In genomic region chr8:120441637-120442036, GRCm38 (mm10) we compare ENCODE assay signal across 10 mouse cellular contexts.
A peak's percentile ranks its signal among the peaks of the same experiment; 100 is the strongest.
DNase-seq lines count a peak whose midpoint lies in the region; ATAC-seq and TF ChIP-seq lines count a peak whose summit lies in the region.
"Had no signal": no experiment of that assay in that cellular context is flagged by ENCODE, and none has a peak within 500 bp of the region (broad histone marks: within the 10 kb centered on the region; RNA-seq: fewer than 3 reads in every experiment).

No protein-coding gene starts in this region.

- no peak overlapping the region for H3K9ac ChIP-seq in lung, embryonic 15.5 days
- H3K9ac ChIP-seq in intestine, postnatal 0 days (ENCODE audit: low read depth, low read length): no peak overlapping the region
- peak overlapping the region; percentile 46 for H3K9ac ChIP-seq in neural tube, embryonic 13.5 days
- no peak overlapping the region for H3K9ac ChIP-seq in forebrain, embryonic 16.5 days (replicated peaks; ENCODE audit: low read depth, low read length)

- no peak overlapping the region for H3K4me2 ChIP-seq in lung, embryonic 15.5 days
- no peak overlapping the region for H3K4me2 ChIP-seq in intestine, postnatal 0 days (replicated peaks; ENCODE audit: low read depth)
- H3K4me2 ChIP-seq in neural tube, embryonic 13.5 days: no peak overlapping the region
- H3K4me2 ChIP-seq in forebrain, embryonic 16.5 days (ENCODE audit: low read length): no peak overlapping the region

- H3K4me1 ChIP-seq in lung, embryonic 15.5 days: peaks cover 59% of the 10 kb centered on the region
- H3K4me1 ChIP-seq in intestine, postnatal 0 days (replicated peaks; ENCODE audit: control insufficient read depth, insufficient read depth, low read length): peaks cover 25% of the 10 kb centered on the region
- H3K4me1 ChIP-seq in neural tube, embryonic 13.5 days (replicated peaks): peaks cover 75% of the 10 kb centered on the region
- H3K4me1 ChIP-seq in forebrain, embryonic 16.5 days (replicated peaks; ENCODE audit: control insufficient read depth, insufficient read depth, low read length): peaks cover 51% of the 10 kb centered on the region

- H3K9me3 ChIP-seq in lung, embryonic 15.5 days: no peaks in the 10 kb centered on the region
- H3K9me3 ChIP-seq in intestine, postnatal 0 days (ENCODE audit: control insufficient read depth): no peaks in the 10 kb centered on the region
- H3K9me3 ChIP-seq in neural tube, embryonic 13.5 days: no peaks in the 10 kb centered on the region
- H3K9me3 ChIP-seq in forebrain, embryonic 16.5 days (ENCODE audit: control insufficient read depth, low read length): no peaks in the 10 kb centered on the region
- H3K9me3 ChIP-seq: G1E had no signal

- H3K27me3 ChIP-seq in lung, embryonic 15.5 days: no peaks in the 10 kb centered on the region
- H3K27me3 ChIP-seq in intestine, postnatal 0 days (replicated peaks; ENCODE audit: control insufficient read depth, insufficient read depth, low read length): no peaks in the 10 kb centered on the region
- no peaks in the 10 kb centered on the region for H3K27me3 ChIP-seq in neural tube, embryonic 13.5 days
- H3K27me3 ChIP-seq in forebrain, embryonic 16.5 days (replicated peaks; ENCODE audit: control insufficient read depth, insufficient read depth, low read length): no peaks in the 10 kb centered on the region

- no peak for TF ChIP-seq CTCF in gastrocnemius, adult 2 months (IDR thresholded peaks at IDR 0.05)
- TF ChIP-seq CTCF in intestine, postnatal 0 days (IDR thresholded peaks at IDR 0.05; ENCODE audit: low read depth): no peak

- H3K4me3 ChIP-seq in gastrocnemius, adult 2 months: no peak overlapping the region
- no peak overlapping the region for H3K4me3 ChIP-seq in lung, embryonic 15.5 days
- H3K4me3 ChIP-seq in intestine, postnatal 0 days (ENCODE audit: low read depth, low read length): no peak overlapping the region
- no peak overlapping the region for H3K4me3 ChIP-seq in neural tube, embryonic 13.5 days
- no peak overlapping the region for H3K4me3 ChIP-seq in forebrain, embryonic 16.5 days (replicated peaks; ENCODE audit: low read length)

- DNase-seq in gastrocnemius, adult 2 months: no peak
- DNase-seq in gastrocnemius, postnatal 10 days: no peak
- no peak for DNase-seq in lung, postnatal 36 days
- DNase-seq in thymus, adult 18-20 months: no peak
- DNase-seq: thymus, postnatal 25 days had no signal

- ATAC-seq in lung, embryonic 15.5 days (ENCODE audit: borderline replicate concordance, extremely low read depth, low FRiP score, low TSS enrichment): no peak
- ATAC-seq in intestine, postnatal 0 days: peak; percentile 72
- no peak for ATAC-seq in neural tube, embryonic 13.5 days (ENCODE audit: low read depth)
- ATAC-seq in forebrain, embryonic 16.5 days: no peak

- intact Hi-C loops in gastrocnemius, adult 2 months (cut with DNase I): no loop called here

- no peaks in the 10 kb centered on the region for H3K36me3 ChIP-seq in lung, embryonic 15.5 days
- no peaks in the 10 kb centered on the region for H3K36me3 ChIP-seq in intestine, postnatal 0 days (ENCODE audit: control insufficient read depth, insufficient read depth)
- H3K36me3 ChIP-seq in neural tube, embryonic 13.5 days: no peaks in the 10 kb centered on the region
- H3K36me3 ChIP-seq in forebrain, embryonic 16.5 days (ENCODE audit: control insufficient read depth, insufficient read depth): no peaks in the 10 kb centered on the region
- H3K36me3 ChIP-seq: G1E had no signal

- H3K27ac ChIP-seq in gastrocnemius, adult 2 months: 0 out of 2 replicates have a peak overlapping the region, but pooled peaks have one; percentile 16
- peak overlapping the region; percentile 54; the same call in 1 of the 2 replicates for H3K27ac ChIP-seq in lung, embryonic 15.5 days
- peak overlapping the region; percentile 63 for H3K27ac ChIP-seq in intestine, postnatal 0 days (ENCODE audit: low read depth, low read length)
- H3K27ac ChIP-seq in neural tube, embryonic 13.5 days (replicated peaks): peak overlapping the region; percentile 88
- no peak overlapping the region for H3K27ac ChIP-seq in forebrain, embryonic 16.5 days (ENCODE audit: low read length)

- 70% methylated on average over 6 of the region's 6 CpGs for WGBS in lung, embryonic 15.5 days
- WGBS in intestine, postnatal 0 days: 45% methylated on average over 6 of the region's 6 CpGs
- 79% methylated on average over 6 of the region's 6 CpGs for WGBS in neural tube, embryonic 13.5 days
- 79% methylated on average over 6 of the region's 6 CpGs for WGBS in forebrain, embryonic 16.5 days
